Mouse (Mus musculus): ENCODE results near the gene Thbs3.

Gene Thbs3

DNA sequence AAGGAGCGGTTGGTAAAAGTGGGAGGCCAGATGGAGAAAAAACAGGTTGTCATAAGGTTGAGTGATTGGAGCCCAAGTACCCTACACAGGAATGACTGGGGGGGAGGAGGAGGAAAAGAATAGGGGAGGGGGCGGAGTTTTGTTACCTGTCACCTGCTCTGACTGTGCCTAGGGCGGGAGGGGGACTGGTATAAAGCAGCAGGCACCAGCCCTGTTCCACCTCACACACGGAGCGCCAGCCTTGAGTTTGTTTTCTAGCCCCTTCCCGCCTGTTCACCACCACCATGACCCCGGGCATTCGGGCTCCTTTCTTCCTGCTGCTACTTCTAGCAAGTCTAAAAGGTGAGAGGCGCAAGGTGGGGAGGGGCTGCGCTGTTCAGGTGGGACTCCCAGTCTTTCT, 13.9 kb downstream of the Thbs3 start, which contains the start of gene Muc1:
TSS of gene Muc1 (plus strand) at position 222 of the 400 bp plus-strand sequence.
- no peak for DNase-seq

DNA sequence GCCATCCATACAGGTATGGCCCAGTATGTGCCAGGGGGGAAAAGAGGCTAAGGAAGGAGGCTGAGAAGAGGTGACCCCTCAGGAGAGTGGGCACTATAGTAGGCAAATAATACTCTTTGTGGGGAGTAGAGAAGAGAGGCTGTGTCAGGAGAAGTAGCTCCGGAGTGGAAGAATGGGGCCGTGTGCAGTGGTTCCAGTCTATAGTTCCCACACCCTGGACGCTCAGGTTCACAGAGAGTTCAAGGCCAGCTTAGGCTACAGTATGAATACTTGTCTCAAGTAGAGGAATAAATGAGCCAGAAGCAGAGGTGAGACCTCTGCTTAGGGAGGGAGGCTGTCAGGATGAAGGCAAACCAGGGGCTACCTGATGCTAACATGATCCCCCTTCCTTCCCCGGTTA, 14.3 kb downstream of the Thbs3 start:
- DNase-seq: no peak

DNA sequence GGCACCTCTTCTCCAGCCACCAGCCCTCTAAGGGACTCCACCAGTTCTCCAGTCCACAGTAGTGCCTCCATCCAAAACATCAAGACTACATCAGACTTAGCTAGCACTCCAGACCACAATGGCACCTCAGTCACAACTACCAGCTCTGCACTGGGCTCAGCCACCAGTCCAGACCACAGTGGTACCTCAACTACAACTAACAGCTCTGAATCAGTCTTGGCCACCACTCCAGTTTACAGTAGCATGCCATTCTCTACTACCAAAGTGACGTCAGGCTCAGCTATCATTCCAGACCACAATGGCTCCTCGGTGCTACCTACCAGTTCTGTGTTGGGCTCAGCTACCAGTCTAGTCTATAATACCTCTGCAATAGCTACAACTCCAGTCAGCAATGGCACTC, 15.6 kb downstream of the Thbs3 start:
- DNase-seq: no peak

DNA sequence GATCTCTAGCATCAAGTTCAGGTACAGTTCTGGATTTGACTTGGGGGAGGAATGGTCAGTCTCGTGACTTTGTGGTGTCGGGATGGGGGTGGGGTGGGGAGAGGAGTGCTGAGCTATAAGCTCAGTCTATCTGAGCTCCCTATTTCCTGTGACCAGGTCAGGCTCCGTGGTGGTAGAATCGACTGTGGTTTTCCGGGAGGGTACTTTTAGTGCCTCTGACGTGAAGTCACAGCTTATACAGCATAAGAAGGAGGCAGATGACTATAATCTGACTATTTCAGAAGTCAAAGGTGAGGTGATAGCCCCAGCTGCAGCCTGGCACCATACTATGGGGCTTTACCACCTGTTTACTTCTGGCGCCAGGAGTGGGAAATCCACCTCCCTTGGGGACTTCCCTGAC, 16.4 kb downstream of the Thbs3 start:
- DNase-seq: no peak

DNA sequence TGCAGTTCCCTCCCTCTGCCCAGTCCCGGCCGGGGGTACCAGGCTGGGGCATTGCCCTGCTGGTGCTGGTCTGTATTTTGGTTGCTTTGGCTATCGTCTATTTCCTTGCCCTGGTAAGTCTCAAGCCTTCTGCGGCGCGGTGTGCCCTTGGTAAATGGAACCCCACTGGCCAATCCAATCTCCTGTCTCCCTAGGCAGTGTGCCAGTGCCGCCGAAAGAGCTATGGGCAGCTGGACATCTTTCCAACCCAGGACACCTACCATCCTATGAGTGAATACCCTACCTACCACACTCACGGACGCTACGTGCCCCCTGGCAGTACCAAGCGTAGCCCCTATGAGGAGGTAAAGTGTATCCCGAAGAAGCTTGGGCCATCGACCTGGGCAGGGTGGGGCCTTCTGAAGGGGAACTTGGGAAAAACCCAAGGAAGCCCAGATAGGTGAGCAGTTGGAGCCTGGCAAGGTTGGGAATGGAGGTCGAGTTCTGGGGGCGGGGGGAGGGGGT, 16.8 kb downstream of the Thbs3 start:
- DNase-seq: no peak

DNA sequence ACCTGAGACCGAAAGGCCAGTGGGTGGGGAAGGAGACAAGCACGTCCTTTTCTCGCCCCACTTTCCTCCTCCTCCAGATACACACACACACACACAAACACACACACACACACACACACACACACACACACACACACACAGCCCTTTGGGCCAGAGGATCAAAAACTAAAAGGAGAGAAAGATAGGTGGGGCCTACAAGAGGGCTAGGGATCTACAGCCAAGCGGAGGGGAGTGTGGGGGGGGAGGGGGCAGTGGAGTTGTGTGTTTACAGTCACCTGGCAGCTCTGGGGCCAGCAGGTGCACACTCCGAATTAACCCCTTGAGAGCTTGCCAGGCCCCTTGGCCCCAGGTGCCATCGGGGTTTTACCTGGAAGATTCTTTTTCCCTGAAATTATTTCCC, 17.6 kb downstream of the Thbs3 start:
- DNase-seq: no peak

DNA sequence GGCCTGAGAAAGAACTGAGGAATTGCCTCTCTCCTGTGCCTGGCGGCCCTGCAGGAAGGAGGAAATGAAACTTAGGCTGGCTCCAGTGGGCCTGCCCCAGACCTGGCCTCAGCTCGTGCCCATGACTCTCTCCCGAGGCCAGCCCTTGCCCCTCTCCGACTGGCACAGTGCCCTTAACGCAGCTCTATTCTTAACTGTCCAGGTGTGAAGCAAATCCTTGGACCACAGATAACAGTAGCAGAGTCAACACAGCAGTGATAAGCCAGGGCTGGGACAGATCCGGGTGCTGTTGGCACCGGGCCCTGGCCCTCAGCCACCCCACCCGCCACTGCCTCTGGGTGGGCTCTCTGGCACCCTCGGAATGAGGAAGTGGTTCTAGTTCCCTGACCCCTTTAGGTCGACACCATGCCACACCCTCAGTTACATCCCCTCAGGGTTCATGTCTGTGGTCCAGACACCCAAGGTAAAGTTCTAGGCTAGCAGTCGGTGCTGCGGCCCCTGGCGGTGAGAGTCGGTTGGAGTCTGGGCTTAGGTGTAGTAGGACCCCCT, 18.7 kb downstream of the Thbs3 start:
- no peak for DNase-seq

DNA sequence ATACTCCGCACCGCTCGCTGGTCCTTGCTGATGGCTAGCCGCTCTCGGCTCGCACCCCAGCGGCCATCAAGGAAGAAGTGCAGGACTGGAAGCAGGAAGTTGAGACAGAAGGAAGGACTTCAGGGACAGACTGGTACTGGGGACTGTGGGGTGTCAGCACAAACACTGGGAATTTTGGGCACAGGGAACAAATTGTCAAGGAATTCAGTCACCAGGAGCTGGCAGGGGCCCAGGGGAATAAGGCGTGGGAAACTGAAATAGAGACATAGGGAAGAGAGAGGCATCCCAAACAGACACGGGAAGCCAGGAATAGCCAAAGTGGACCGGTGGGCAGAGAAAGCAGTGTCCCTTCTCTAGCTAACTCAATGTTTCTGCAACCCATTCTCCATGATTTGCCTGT, 21.5 kb downstream of the Thbs3 start:
- DNase-seq: peak; percentile 11

DNA sequence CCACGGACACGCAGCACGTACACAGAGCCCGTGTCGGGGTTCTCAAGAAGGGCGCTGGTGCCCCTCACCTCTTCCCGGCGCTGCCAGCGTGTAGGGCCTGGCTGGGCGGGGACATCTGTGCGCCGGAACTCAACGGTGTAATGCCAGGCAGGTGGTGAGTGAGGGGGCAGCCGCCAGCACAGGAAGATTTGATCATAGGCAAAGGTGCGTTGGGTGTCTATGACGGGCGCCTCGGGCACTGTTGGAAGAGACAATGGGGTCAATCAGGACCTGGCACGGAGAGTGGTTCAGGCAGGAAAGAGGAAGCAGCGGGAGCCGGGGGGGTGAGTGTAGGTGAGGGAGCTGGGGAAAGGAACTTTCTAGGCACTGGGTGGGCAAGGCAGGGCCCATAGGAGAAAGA, 22.7 kb downstream of the Thbs3 start:
- peak; percentile 18 for DNase-seq

DNA sequence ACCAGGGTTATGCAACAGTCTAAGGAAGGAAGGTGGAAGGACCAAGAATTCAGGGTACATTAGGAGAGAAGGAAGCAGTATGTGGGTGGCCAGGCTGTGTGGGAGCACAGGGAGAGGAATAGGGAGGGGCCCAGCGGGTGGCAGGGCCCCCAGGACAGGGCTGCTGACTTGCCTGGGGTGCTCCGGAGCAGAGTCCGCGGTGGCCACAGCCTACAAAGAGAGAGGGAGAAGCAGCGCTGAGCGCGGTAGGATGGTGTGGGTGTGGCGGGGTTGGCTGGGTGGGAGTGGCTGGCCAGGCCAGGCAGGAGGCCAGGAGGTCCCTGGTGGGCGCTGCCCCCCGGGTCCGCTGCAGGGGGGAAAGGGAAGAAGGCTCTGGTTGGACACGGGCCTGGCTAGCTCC, 23.5 kb downstream of the Thbs3 start:
- no peak for DNase-seq

DNA sequence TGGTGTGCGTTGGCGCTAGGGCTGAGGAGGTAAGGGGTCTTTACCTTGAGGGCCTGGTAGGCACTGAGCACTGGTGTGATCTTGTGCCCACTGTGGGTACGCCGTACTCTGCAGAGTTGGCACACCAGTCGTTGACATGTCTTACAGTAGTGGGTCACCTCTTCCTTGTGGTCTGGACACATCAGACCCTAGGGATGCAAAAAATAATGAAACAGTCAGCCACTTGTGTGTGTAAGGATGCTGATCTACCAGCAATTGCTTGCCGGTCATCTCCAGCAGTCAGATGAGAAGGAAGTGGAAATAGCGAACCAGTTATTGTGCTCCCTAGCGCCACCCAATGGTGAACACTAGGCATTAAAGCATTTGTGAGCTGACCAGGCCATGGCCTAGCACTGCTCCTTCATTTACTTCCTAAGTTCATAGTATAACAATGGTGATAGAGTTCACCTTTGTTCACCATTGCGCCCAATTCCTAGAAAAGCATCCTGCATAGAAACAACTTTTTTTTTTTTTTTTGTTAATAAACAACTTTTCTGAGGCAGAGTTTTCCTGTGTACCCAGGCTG, 27.4 kb downstream of the Thbs3 start:
- no peak for DNase-seq

DNA sequence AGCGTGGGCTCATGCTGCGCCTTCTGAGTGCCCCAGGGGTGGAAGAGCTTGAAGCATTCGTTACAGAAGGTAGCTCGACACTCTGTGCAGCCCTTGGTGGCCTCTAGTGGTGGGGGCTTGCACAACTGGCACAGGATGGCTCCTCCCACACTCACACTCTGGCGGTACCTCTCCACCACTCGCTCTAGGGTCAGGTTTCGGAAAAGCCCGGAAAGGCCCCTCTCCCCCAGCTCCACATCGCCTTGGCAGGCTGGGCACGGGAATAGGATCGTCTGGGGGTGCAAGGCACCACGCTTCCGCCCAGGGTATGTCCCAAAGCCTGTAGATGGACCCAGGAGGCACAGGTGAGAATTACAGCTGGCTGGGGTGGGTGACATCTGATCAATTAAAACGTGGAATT, 28.6 kb downstream of the Thbs3 start:
- peak; percentile 59 for DNase-seq

DNA sequence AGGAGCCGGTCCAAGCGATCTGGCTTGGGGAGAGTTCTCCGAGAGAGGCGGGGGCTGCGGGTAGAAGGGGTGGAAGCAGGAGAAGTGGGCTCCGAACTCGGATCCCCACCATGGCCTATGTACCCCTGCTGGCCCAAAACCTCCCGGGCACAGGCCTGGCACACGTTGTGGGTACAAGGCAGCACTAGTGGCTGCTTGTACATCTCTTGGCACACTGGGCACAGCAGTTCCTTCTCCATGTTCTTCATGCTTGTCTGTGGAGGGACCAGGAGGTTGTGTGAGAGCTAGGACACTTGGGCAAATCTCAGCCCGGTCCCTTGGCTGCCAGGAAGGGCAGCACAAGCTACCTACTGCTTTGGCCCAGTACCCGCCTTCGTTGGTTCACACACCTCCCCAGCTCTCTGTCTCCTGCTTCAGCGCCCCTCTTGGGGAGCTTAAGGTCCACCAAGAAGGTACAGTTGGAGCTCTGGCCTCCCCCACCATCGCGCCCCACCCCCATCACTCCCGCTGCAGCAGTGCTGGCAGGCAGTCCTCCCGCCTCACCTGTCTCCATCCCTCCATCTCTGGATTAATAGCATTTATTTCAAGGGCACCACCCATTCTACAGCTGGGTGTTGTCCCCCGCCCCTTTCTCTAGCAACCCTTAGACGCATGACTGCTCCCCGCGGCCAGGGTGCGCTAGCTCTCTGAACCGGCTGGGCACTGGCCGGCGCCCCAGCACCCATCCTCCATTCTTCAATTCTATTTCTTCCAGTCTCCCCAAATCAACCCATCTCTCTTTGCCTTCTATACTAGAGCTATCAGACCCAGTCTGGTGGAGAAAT, 29.4 kb downstream of the Thbs3 start:
- DNase-seq: peak; percentile 69

DNA sequence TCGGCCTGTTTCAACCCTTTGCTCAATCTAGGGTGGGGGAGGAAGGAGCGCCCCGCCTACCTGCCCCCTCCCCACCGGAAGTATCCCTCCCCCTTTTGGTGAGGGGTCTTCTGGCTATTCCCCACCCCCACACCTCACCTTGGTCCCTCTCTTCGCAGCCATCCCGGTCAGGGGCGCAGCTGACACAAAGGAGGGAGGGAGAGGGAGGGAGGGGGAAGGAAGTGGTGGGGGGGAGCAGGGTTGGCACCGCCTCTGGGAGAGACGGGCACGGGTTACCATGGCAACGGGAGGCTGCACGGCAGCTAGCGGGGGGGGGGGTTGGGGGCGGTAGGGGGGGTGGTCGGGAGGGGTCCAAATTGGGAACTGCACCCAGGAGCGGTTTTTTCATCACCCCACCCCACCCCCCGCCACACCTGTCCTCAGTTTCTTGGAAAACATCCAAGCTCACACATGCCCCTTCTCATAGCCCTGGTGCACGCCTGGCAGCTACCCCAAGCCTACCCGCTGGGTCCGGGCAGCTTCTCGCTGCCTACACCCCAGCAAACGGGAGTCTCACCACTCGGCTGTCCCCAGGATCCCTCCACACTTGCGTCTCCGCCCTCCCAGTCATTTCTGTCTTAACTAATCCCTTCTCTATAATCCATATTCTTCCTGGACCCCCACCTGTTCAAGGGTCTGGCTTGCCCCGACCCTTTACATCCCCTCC, 30.2 kb downstream of the Thbs3 start:
- DNase-seq: peak; percentile 66

DNA sequence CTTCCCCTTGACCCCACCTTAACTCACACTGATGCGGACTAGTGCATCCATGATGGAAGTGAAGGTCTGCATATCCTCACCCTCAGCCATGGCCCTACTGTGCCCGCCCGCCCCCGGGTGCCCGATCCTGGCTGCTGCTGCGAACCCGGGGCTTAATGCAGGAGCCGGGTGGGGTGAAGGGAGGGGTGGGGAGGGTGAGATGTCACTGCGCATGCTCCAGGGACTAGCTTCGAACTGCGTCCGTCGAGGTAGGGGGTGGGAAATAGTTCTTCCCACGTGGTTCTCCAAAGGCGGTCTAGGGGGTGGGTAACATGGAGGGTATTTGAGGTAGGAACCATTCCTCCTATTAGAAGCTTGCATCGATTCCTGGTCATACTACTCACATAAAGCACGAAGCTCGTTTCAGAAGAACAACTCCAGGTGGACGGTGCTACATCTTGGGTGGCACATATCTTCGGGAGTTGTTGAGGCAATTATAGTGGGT, 30.8 kb downstream of the Thbs3 start, which contains the start of gene Krtcap2:
TSS of gene Krtcap2 (plus strand) at position 279 of the 484 bp plus-strand sequence.
- DNase-seq: no peak

DNA sequence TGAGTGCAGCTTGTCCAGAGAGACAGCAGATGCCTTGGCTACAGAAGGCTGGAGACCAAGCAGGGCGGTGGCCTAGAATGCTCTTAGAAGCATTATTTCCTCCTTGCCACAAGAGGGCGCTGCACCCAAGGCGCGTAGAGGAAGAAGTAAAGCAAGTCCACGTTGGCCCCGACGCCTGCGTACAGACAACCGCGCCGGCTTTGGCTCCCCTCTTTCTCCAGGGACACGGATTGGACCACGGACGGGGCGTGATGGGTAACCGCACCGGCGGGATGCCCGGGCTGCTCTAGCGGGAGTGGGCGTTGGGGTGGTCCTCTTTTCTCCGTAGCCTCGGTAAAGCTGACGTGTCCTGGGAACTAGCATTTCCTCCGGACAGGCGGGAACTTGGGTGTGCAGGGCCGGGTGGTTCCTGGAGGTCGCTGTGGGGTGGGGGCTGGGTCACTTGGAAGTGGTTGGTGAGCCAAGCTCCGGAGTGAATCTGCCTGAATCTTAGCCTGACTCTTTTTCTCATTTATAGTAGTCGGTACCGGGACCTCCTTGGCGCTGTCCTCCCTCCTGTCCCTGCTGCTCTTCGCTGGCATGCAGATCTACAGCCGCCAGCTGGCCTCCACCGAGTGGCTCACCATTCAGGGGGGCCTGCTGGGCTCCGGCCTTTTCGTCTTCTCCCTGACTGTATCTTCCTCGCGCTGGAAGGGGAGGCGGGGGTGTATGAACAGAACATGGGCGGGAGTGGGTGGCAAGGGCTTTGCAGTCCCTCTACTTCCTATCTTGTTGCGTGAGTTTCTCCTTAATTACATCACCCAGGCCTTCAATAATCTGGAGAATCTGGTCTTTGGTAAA, 31.5 kb downstream of the Thbs3 start, which contains the start of gene Trim46:
TSS of gene Trim46 (minus strand) at position 49 of the 840 bp plus-strand sequence.
- DNase-seq: peak; percentile 63

DNA sequence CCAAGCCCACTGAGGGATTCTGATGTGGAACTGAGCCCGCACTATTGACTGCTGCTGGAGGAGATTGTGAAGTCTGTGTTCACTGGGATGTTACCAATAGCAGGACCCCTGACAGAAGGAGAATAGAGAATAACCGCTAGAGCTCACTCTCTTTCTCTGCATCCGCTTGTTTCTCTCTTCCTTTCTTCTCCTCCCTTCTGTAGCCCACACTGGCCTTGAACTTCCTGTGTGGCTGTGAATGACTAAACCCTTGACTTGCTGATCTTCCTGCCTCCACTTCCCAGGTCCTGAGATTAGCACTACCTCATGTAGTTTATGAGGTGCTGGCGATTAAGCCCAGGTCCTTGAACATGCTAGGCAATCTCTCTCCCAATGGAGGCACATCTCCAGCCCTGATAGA, 32.5 kb downstream of the Thbs3 start:
- peak; percentile 36 for DNase-seq

DNA sequence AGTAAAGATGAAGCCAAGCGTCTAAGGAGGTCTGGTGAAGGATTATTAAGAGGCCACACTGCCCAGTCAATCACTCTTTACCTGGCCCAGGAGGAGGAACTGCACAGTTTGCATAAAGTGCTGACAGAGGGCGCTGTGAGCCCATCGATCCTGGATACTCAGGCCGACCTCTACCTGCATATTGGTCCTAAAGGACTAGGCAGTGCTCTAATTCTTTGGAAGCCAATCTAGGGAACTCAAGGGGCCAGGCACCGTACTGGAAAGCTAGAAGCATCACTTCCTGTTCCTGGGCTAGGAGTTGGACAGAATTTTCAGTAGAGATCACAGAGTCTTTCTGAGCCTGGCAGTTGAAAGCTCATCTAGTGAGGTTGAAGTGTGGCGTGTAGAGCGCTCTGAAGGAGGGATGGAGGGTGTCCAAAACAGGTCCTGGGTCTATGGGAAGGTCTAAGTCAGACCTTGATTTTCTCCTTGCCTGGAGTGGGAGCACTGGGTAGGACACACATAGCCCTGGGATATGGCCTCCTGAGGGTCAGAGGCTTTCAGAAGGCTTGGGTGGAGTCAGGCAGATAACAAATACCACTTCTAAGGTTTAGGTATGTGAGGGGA, 35.6 kb downstream of the Thbs3 start:
- peak; percentile 29 for DNase-seq

DNA sequence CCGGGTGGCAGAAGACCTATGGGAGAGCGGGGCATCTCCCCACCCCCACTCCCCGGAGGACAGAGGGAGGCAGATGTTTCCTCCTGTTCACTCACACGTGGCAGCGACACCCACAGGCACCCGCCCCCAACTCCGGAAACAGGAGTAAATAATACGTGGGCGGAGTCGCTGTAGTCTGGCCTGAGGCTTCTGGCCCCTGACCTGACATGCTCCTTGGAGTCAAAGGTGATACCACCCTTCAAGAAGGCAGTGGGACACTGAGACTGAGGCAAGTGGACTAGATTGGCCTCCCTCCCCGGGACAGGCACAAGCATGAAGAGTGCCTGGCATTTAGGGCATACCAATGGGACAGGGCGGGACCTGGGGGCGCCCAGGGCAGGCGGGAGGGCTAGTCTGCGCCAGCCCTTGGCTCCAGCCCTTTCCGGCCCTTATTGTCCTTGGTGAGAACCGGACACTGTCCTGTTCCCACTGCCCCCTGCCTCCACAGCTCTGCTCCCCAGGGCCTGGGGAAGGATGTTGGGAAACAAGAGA, 36.5 kb downstream of the Thbs3 start:
- peak; percentile 18 for DNase-seq

DNA sequence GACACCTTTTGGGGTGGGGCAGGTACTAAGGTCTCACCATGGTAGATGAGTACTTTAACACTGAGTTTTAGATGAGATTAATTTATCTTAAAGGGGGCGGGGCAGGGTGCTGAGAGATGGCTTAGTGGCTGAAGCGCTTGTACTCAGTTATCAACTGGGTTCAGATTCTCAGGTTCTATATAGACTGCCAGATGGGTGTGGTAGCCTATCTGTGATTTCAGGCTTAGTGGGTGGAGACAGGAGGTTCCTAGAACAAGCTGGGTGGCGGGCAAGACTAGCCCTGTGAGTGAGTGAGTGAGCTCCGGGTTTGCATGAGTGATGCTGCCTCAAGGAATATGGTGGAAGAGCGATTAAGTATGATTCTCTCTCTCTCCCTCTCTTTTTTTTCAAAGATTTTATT, 40.0 kb downstream of the Thbs3 start:
- no peak for DNase-seq

DNA sequence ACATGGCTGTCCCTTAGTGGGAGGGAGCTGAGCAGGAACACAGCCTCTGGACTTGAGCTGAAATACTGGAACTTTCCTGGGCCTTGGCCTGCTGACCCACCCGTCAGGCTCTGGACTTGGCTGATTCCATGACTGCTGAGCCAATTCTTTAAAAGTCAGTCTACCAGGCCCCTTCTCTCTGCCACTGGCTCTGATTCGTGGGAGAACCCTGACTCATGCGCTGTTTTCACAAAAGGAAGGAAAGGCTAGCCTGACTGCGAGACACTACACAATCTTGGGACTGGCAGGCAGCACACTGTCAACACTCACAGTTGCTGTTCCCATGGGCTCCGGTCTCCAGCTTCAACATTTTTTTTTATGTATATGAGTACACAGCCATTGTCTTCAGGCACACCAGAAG, 41.2 kb downstream of the Thbs3 start:
- no peak for DNase-seq
